Mouse (Mus musculus): Measurements from ENCODE around the gene Rmnd5a. TPM values are rescaled to one million over a fixed set of nuclear protein-coding genes. Genes with fewer than 3 reads are reported as not detected.
A peak's percentile ranks its signal among the peaks of the same experiment; 100 is the strongest.

The Rmnd5a gene
- polyA plus RNA-seq, 1 experiment from 2014 or later = 9.4 TPM

DNA sequence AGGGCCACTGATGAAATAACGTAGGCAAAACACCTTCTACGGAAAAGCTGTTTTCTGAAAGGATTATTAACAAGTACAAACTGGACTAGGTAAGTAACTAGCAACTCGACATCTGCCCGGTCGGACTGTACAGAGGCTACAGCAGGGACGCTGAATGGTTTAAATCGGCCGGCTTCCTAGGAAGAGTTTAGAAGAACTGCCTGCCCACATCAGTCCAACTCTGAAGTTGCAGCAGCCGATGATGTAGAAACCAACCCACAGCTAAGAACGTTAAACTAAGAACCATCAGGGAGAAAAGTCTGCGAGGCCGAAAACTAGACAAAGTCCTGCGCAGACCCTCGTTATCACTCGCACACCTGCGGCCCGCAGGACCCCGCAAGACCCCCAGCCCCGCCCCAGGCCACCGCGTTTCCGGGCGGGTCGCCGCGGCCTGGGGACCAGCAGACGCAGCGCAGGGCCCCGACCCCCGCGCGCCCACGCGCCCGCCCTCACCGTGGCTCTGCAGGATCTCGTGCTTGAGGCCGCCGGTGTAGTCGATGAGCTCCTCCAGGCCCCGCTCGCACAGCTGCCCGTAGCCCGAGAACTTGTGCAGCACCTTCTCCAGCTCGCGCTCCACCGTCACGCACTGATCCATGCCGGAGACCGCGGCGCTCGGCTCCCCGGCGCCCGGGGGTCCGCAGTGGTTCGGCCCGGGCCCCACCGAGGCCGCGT is 776 bp downstream of the Rmnd5a start:
- H3K27ac ChIP-seq (ENCODE audit: low read depth, low read length) = peak overlapping the region; percentile 97
- ATAC-seq (replicated peaks; ENCODE audit: low FRiP score) (peak; percentile 5), DNase-seq (ENCODE audit: low spot score) (peak; percentile 68)
- 1% methylated on average over 62 of the region's 62 CpGs for WGBS
- H3K36me3 ChIP-seq (ENCODE audit: control insufficient read depth, insufficient read depth, low read length) = no peaks in the 10 kb centered on the region
- H3K4me1 ChIP-seq (replicated peaks; ENCODE audit: control insufficient read depth, insufficient read depth, low read length) = peaks cover 17% of the 10 kb centered on the region
- H3K4me3 ChIP-seq (ENCODE audit: low read depth, low read length) = peak overlapping the region; percentile 99
- no peaks in the 10 kb centered on the region for H3K27me3 ChIP-seq (replicated peaks; ENCODE audit: control insufficient read depth, insufficient read depth, low read length)
- H3K4me2 ChIP-seq = peak overlapping the region; percentile 92
- peak overlapping the region; percentile 96 for H3K9ac ChIP-seq (ENCODE audit: low read depth, low read length)
- no peaks in the 10 kb centered on the region for H3K9me3 ChIP-seq (ENCODE audit: control insufficient read depth, low read length)

DNA sequence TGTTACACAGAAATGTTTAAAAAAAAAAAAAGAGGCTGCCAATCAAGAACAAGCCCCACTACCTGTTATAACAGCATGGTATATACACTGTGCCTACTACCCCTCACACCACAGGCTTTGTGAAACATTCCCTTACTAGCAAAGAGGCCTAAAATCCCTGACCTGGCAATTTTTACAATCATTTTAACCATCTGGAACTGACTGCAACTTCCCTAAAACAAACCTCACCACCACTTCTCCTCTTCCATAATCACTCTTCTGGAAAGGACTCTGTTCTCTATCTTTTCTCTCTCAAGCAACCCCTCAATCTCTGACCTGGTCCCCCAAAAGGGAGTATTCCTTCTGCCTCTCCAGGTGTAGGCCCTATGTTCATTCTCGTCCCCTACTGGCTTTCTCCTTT is 2.4 kb downstream of the Rmnd5a start:
- DNase-seq (ENCODE audit: low spot score) (no peak), ATAC-seq (replicated peaks; ENCODE audit: low FRiP score) (no peak)
- no peak overlapping the region for H3K27ac ChIP-seq (ENCODE audit: low read depth, low read length)
- no peaks in the 10 kb centered on the region for H3K36me3 ChIP-seq (ENCODE audit: control insufficient read depth, insufficient read depth, low read length)
- peak overlapping the region; percentile 40; the same call in 1 of the 2 replicates for H3K9ac ChIP-seq (ENCODE audit: low read depth, low read length)
- H3K4me3 ChIP-seq (ENCODE audit: low read depth, low read length) = no peak overlapping the region
- WGBS = 74% methylated on average over 1 of the region's 1 CpGs
- no peaks in the 10 kb centered on the region for H3K27me3 ChIP-seq (replicated peaks; ENCODE audit: control insufficient read depth, insufficient read depth, low read length)
- no peaks in the 10 kb centered on the region for H3K9me3 ChIP-seq (ENCODE audit: control insufficient read depth, low read length)
- H3K4me2 ChIP-seq = peak overlapping the region; percentile 26; the same call in 1 of the 2 replicates
- H3K4me1 ChIP-seq (replicated peaks; ENCODE audit: control insufficient read depth, insufficient read depth, low read length) = peaks cover 17% of the 10 kb centered on the region

GRCm38 (mm10) chr6:71427996-71428725 is 12.3 kb downstream of the Rmnd5a start:
- no peak overlapping the region for H3K4me2 ChIP-seq
- no peaks in the 10 kb centered on the region for H3K4me1 ChIP-seq (replicated peaks; ENCODE audit: control insufficient read depth, insufficient read depth, low read length)
- ATAC-seq (replicated peaks; ENCODE audit: low FRiP score) (no peak), DNase-seq (ENCODE audit: low spot score) (no peak)
- no peak overlapping the region for H3K27ac ChIP-seq (ENCODE audit: low read depth, low read length)
- no peaks in the 10 kb centered on the region for H3K27me3 ChIP-seq (replicated peaks; ENCODE audit: control insufficient read depth, insufficient read depth, low read length)
- no peak overlapping the region for H3K9ac ChIP-seq (ENCODE audit: low read depth, low read length)
- H3K4me3 ChIP-seq (ENCODE audit: low read depth, low read length) = no peak overlapping the region
- H3K9me3 ChIP-seq (ENCODE audit: control insufficient read depth, low read length) = no peaks in the 10 kb centered on the region
- no peaks in the 10 kb centered on the region; the same call in 1 of the 2 replicates for H3K36me3 ChIP-seq (ENCODE audit: control insufficient read depth, insufficient read depth, low read length)
- WGBS = 79% methylated on average over 4 of the region's 4 CpGs

DNA sequence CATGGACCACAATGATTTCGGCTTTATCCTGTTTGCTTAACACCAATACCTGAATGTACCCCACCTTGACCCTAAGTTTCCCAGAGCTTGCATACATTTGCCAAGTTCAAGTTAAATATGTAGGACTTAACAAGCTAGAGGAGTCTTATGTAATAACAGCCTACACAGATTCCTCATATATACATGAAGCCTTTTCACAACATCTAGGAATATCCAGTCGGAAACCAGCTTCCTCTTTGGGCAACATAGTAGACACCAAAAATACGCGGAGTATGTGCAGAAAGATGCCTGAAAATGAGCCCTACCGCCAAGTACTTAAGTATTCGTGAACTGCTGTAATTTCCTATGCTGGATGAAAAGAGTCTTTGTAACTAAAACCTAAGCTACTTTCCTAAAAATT is 14.8 kb downstream of the Rmnd5a start:
- WGBS = 93% methylated on average over 6 of the region's 6 CpGs
- no peak overlapping the region for H3K9ac ChIP-seq (ENCODE audit: low read depth, low read length)
- H3K4me3 ChIP-seq (ENCODE audit: low read depth, low read length) = no peak overlapping the region
- no peaks in the 10 kb centered on the region; the same call in 1 of the 2 replicates for H3K36me3 ChIP-seq (ENCODE audit: control insufficient read depth, insufficient read depth, low read length)
- DNase-seq (ENCODE audit: low spot score) (no peak), ATAC-seq (replicated peaks; ENCODE audit: low FRiP score) (no peak)
- H3K27ac ChIP-seq (ENCODE audit: low read depth, low read length) = no peak overlapping the region
- H3K9me3 ChIP-seq (ENCODE audit: control insufficient read depth, low read length) = no peaks in the 10 kb centered on the region
- H3K4me2 ChIP-seq = no peak overlapping the region
- H3K27me3 ChIP-seq (replicated peaks; ENCODE audit: control insufficient read depth, insufficient read depth, low read length) = no peaks in the 10 kb centered on the region
- H3K4me1 ChIP-seq (replicated peaks; ENCODE audit: control insufficient read depth, insufficient read depth, low read length) = no peaks in the 10 kb centered on the region

DNA sequence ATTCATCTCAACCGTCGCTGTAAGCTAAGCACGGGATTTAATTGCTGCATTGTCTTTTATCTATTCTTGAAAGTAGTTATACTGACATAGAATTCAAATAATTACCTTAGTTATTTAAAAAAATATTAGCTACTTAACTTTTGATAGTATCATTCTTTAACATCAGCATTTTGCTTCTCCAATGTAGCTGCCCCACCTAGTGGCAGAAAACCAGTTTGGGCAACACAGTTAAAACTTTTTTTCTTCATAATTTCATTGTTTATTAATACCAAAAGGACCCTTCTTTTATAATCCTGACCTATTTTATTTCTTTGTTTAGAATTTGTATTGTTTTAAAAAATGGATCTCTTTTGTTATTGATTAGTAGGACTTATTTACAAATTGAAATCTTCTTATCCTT is 17.3 kb downstream of the Rmnd5a start:
- Histone ChIP-seq H3K36me3 (ENCODE audit: control insufficient read depth, insufficient read depth, low read length) (no peaks in the 10 kb centered on the region; the same call in 1 of the 2 replicates), H3K4me1 (replicated peaks; ENCODE audit: control insufficient read depth, insufficient read depth, low read length) (no peaks in the 10 kb centered on the region), H3K27ac (ENCODE audit: low read depth, low read length) (no peak overlapping the region), H3K4me2 (no peak overlapping the region), H3K9me3 (ENCODE audit: control insufficient read depth, low read length) (no peaks in the 10 kb centered on the region), H3K9ac (ENCODE audit: low read depth, low read length) (no peak overlapping the region), H3K27me3 (replicated peaks; ENCODE audit: control insufficient read depth, insufficient read depth, low read length) (no peaks in the 10 kb centered on the region), H3K4me3 (ENCODE audit: low read depth, low read length) (no peak overlapping the region)
- DNase-seq (ENCODE audit: low spot score) (no peak), ATAC-seq (replicated peaks; ENCODE audit: low FRiP score) (no peak)
- WGBS = 88% methylated on average over 3 of the region's 3 CpGs

GRCm38 (mm10) chr6:71422162-71422561 is 18.3 kb downstream of the Rmnd5a start:
- Histone ChIP-seq H3K27me3 (replicated peaks; ENCODE audit: control insufficient read depth, insufficient read depth, low read length) (no peaks in the 10 kb centered on the region), H3K9ac (ENCODE audit: low read depth, low read length) (no peak overlapping the region), H3K4me2 (no peak overlapping the region), H3K27ac (ENCODE audit: low read depth, low read length) (no peak overlapping the region), H3K9me3 (ENCODE audit: control insufficient read depth, low read length) (no peaks in the 10 kb centered on the region), H3K4me3 (ENCODE audit: low read depth, low read length) (no peak overlapping the region), H3K4me1 (replicated peaks; ENCODE audit: control insufficient read depth, insufficient read depth, low read length) (no peaks in the 10 kb centered on the region), H3K36me3 (ENCODE audit: control insufficient read depth, insufficient read depth, low read length) (no peaks in the 10 kb centered on the region; the same call in 1 of the 2 replicates)
- 90% methylated on average over 3 of the region's 3 CpGs for WGBS
- DNase-seq (ENCODE audit: low spot score) (no peak), ATAC-seq (replicated peaks; ENCODE audit: low FRiP score) (no peak)

DNA sequence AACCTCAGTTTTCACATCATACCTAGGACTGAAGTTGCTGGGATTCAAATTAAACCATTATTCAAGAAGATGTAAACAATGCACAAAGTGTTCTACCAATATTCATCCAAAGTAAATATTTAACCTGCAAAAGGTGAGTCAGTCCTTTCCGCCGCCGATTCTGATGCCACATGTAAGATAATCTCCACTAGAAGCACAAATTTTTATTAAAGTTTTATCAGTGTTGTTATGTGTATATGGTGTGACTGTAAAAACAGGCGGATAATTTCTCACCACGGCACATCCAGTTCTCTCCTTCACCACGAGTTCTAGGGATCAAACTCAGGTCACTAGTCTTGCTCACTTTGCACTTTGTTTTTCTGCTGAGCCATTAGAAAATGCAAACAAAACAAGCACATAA is 19.6 kb downstream of the Rmnd5a start:
- 89% methylated on average over 6 of the region's 6 CpGs for WGBS
- ATAC-seq (replicated peaks; ENCODE audit: low FRiP score) = no peak
- Histone ChIP-seq H3K36me3 (ENCODE audit: control insufficient read depth, insufficient read depth, low read length) (no peaks in the 10 kb centered on the region; the same call in 1 of the 2 replicates), H3K9ac (ENCODE audit: low read depth, low read length) (no peak overlapping the region), H3K4me1 (replicated peaks; ENCODE audit: control insufficient read depth, insufficient read depth, low read length) (no peaks in the 10 kb centered on the region), H3K4me2 (no peak overlapping the region), H3K27me3 (replicated peaks; ENCODE audit: control insufficient read depth, insufficient read depth, low read length) (no peaks in the 10 kb centered on the region), H3K27ac (ENCODE audit: low read depth, low read length) (no peak overlapping the region), H3K9me3 (ENCODE audit: control insufficient read depth, low read length) (no peaks in the 10 kb centered on the region), H3K4me3 (ENCODE audit: low read depth, low read length) (no peak overlapping the region)
- DNase-seq (ENCODE audit: low spot score) = no peak

GRCm38 (mm10) chr6:71418874-71419273 is 21.6 kb downstream of the Rmnd5a start:
- H3K4me2 ChIP-seq = no peak overlapping the region
- H3K36me3 ChIP-seq (ENCODE audit: control insufficient read depth, insufficient read depth, low read length) = no peaks in the 10 kb centered on the region; the same call in 1 of the 2 replicates
- H3K9me3 ChIP-seq (ENCODE audit: control insufficient read depth, low read length) = no peaks in the 10 kb centered on the region
- ATAC-seq (replicated peaks; ENCODE audit: low FRiP score) = no peak
- H3K27ac ChIP-seq (ENCODE audit: low read depth, low read length) = no peak overlapping the region
- 92% methylated on average over 3 of the region's 3 CpGs for WGBS
- DNase-seq (ENCODE audit: low spot score) = no peak
- no peaks in the 10 kb centered on the region for H3K27me3 ChIP-seq (replicated peaks; ENCODE audit: control insufficient read depth, insufficient read depth, low read length)
- no peak overlapping the region for H3K4me3 ChIP-seq (ENCODE audit: low read depth, low read length)
- H3K4me1 ChIP-seq (replicated peaks; ENCODE audit: control insufficient read depth, insufficient read depth, low read length) = no peaks in the 10 kb centered on the region
- H3K9ac ChIP-seq (ENCODE audit: low read depth, low read length) = no peak overlapping the region

All from liver, embryonic 11.5 days (tissue).